8 mouse cellular contexts compared by ENCODE assay signal in the genomic region with DNA sequence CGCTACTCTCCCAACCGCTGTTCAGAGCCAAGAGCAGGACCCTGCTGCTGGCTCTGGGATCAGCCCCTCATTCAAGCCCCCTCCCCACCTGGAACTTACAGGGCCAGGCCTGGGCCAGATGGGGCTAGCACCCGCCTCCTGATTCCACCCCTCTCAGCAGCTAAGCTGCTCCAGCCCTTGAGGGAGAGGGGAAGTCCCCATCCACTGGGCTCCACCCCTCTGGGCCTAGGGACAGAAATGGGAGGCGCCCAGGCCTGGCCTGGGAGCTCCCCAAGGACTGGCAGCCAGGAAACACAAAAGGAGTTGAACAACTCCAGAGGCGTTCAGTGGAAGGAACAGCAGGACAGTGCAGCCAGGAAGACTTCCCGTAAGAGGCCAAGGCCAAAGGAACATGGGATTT. TPM values are rescaled to one million over a fixed set of nuclear protein-coding genes. Genes with fewer than 3 reads are reported as not detected.
DNase-seq lines count a peak whose midpoint lies in the region; ATAC-seq lines count a peak whose summit lies in the region.

No protein-coding gene starts in this region.

- H3K27ac ChIP-seq in embryonic facial prominence, embryonic 11.5 days (replicated peaks; ENCODE audit: low read depth, low read length): no peak overlapping the region
- no peak overlapping the region for H3K27ac ChIP-seq in liver, embryonic 11.5 days (ENCODE audit: low read depth, low read length)

- no peaks in the 10 kb centered on the region for H3K9me3 ChIP-seq in embryonic facial prominence, embryonic 11.5 days (replicated peaks; ENCODE audit: control insufficient read depth, low read length)
- H3K9me3 ChIP-seq in liver, embryonic 11.5 days (ENCODE audit: control insufficient read depth, low read length): no peaks in the 10 kb centered on the region

- peak; percentile 46 for ATAC-seq in embryonic facial prominence, embryonic 11.5 days (replicated peaks; ENCODE audit: insufficient number of reproducible peaks, low FRiP score, low TSS enrichment, low read depth)
- 0 out of 2 replicates have a peak, but pooled peaks have one; percentile 14 for ATAC-seq in liver, embryonic 11.5 days (replicated peaks; ENCODE audit: low FRiP score)

- DNase-seq in 3134 (ENCODE audit: extremely low read depth, insufficient read length, low spot score): peak; percentile 91
- peak; percentile 88 for DNase-seq in NIH3T3 (ENCODE audit: low read depth)
- peak; percentile 61 for DNase-seq in embryonic facial prominence, embryonic 11.5 days (ENCODE audit: low spot score)
- DNase-seq in heart, adult 8-10 months (ENCODE audit: low spot score): peak; percentile 89
- peak; percentile 75 for DNase-seq in kidney, adult 18-20 months
- DNase-seq in liver, embryonic 11.5 days (ENCODE audit: low spot score): no peak
- peak; percentile 45 for DNase-seq in neural tube, embryonic 10.5 days (ENCODE audit: extremely low spot score, low spot score)
- DNase-seq in urinary bladder, postnatal 36 days (ENCODE audit: low spot score in 2 of 2): peak; percentile 65 to 84

- WGBS in embryonic facial prominence, embryonic 11.5 days: 13% methylated on average over 5 of the region's 6 CpGs
- 21% methylated on average over 5 of the region's 6 CpGs for WGBS in liver, embryonic 11.5 days

- H3K4me1 ChIP-seq in embryonic facial prominence, embryonic 11.5 days (ENCODE audit: control insufficient read depth, insufficient read depth, low read length): peaks cover 11% of the 10 kb centered on the region
- peaks cover 6% of the 10 kb centered on the region; the same call in 1 of the 2 replicates for H3K4me1 ChIP-seq in liver, embryonic 11.5 days (replicated peaks; ENCODE audit: control insufficient read depth, insufficient read depth, low read length)

- H3K36me3 ChIP-seq in embryonic facial prominence, embryonic 11.5 days (replicated peaks; ENCODE audit: control insufficient read depth, insufficient read depth, low read depth, low read length): no peaks in the 10 kb centered on the region
- H3K36me3 ChIP-seq in liver, embryonic 11.5 days (ENCODE audit: control insufficient read depth, insufficient read depth, low read length): no peaks in the 10 kb centered on the region

- H3K4me2 ChIP-seq in embryonic facial prominence, embryonic 11.5 days (ENCODE audit: low read depth, low read length): peak overlapping the region; percentile 87
- peak overlapping the region; percentile 75 for H3K4me2 ChIP-seq in liver, embryonic 11.5 days

- H3K9ac ChIP-seq in embryonic facial prominence, embryonic 11.5 days (replicated peaks; ENCODE audit: low read length): peak overlapping the region; percentile 48
- H3K9ac ChIP-seq in liver, embryonic 11.5 days (ENCODE audit: low read depth, low read length): peak overlapping the region; percentile 34; the same call in 1 of the 2 replicates

- peak overlapping the region; percentile 39 for H3K4me3 ChIP-seq in embryonic facial prominence, embryonic 11.5 days (ENCODE audit: low read depth, low read length)
- H3K4me3 ChIP-seq in liver, embryonic 11.5 days (ENCODE audit: low read depth, low read length): peak overlapping the region; percentile 45

- H3K27me3 ChIP-seq in embryonic facial prominence, embryonic 11.5 days (ENCODE audit: control insufficient read depth, insufficient read depth, low read length): peaks cover 57% of the 10 kb centered on the region
- peaks cover 76% of the 10 kb centered on the region for H3K27me3 ChIP-seq in liver, embryonic 11.5 days (replicated peaks; ENCODE audit: control insufficient read depth, insufficient read depth, low read length)

RNA-seq across cellular contexts. Expression of gene Foxo6, which starts 4.0 kb away (rescaled TPM):
- 0.69 and 0.79 TPM in 2 replicates for polyA plus RNA-seq in embryonic facial prominence, embryonic 11.5 days (2014; fragmentation: Nextera tagmentation; extraction: Ambion mirVana)
- 1 to 10 TPM; 2.3 to 6.3 (median 3.3) TPM for total RNA-seq in heart, adult 8-10 months (2022)
- 0.06 and 0.14 TPM in 2 replicates for polyA plus RNA-seq in liver, embryonic 11.5 days (2014; fragmentation: Nextera tagmentation; extraction: Ambion mirVana)
